Mouse (Mus musculus) common myeloid progenitor, adult 5-6 weeks (primary cell): Measurements from ENCODE around the gene Pigq. TPM values are rescaled to one million over a fixed set of nuclear protein-coding genes. Genes with fewer than 3 reads are reported as not detected.

ENCODE experiments used
- total RNA-seq: library from RNA; stranded (forward); fragments of 200-1000, 187-1606 nt; gene quantifications from 2 replicates; pipeline ENCODE4 v1.2.3, GENCODE M21; 2017

The Pigq gene
- total RNA-seq, 1 experiment from 2014 or later = 50.4 TPM

Other genes with a start within 250 kb of the Pigq start
- not detected in 2 replicates for gene Gng13, start 227.8 kb downstream of the Pigq start, total RNA-seq
- 17.0 and 28.5 TPM in 2 replicates for gene Chtf18, start 217.5 kb downstream of the Pigq start, total RNA-seq
- 3.0 and 3.9 TPM in 2 replicates for gene Rpusd1, start 217.3 kb downstream of the Pigq start, total RNA-seq
- gene Mslnl, start 208.9 kb downstream of the Pigq start, total RNA-seq = not detected in 2 replicates
- not detected in 2 replicates for gene Msln, start 190.6 kb downstream of the Pigq start, total RNA-seq
- 8.7 and 32.7 TPM in 2 replicates for gene Narfl, start 171.2 kb downstream of the Pigq start, total RNA-seq
- gene Haghl, start 159.3 kb downstream of the Pigq start, total RNA-seq = 13.6 and 28.4 TPM in 2 replicates
- not detected in 2 replicates for gene Ccdc78, start 158.4 kb downstream of the Pigq start, total RNA-seq
- 47.9 and 51.1 TPM in 2 replicates for gene Fam173a, start 152.0 kb downstream of the Pigq start, total RNA-seq
- gene AC134908.4, start 149.3 kb downstream of the Pigq start, total RNA-seq = 4.3 TPM in 1 of 2 replicates, not detected in the other
- gene Metrn, start 147.8 kb downstream of the Pigq start, total RNA-seq = 26.7 and 27.8 TPM in 2 replicates
- gene Fbxl16, start 135.9 kb downstream of the Pigq start, total RNA-seq = 0.18 TPM in 1 of 2 replicates, not detected in the other
- 10.2 and 21.0 TPM in 2 replicates for gene Wdr24, start 121.3 kb downstream of the Pigq start, total RNA-seq
- 15.4 and 21.7 TPM in 2 replicates for gene Jmjd8, start 116.1 kb downstream of the Pigq start, total RNA-seq
- gene Stub1, start 111.5 kb downstream of the Pigq start, total RNA-seq = 60.4 and 84.7 TPM in 2 replicates
- 0.46 TPM in 1 of 2 replicates, not detected in the other for gene Rhbdl1, start 107.6 kb downstream of the Pigq start, total RNA-seq
- gene Gm20683, start 103.2 kb downstream of the Pigq start, total RNA-seq = not detected in 2 replicates
- 23.7 and 29.7 TPM in 2 replicates for gene Rhot2, start 100.1 kb downstream of the Pigq start, total RNA-seq
- gene Wdr90, start 83.4 kb downstream of the Pigq start, total RNA-seq = 18.6 and 23.8 TPM in 2 replicates
- 22.3 and 24.0 TPM in 2 replicates for gene Mcrip2, start 76.2 kb downstream of the Pigq start, total RNA-seq
- gene Mettl26, start 69.9 kb downstream of the Pigq start, total RNA-seq = 13.9 and 15.9 TPM in 2 replicates
- gene Wfikkn1, start 64.1 kb downstream of the Pigq start, total RNA-seq = 0.78 and 1.0 TPM in 2 replicates
- gene Rab40c, start 25.2 kb downstream of the Pigq start, total RNA-seq = 1.0 and 7.0 TPM in 2 replicates
- gene Nhlrc4, start within 50 bp of the Pigq start, total RNA-seq = not detected in 2 replicates
- gene A930017K11Rik, start 7.6 kb upstream of the Pigq start, total RNA-seq = not detected in 2 replicates
- 4.1 and 4.6 TPM in 2 replicates for gene Capn15, start 40.9 kb upstream of the Pigq start, total RNA-seq
- gene Rab11fip3, start 124.6 kb upstream of the Pigq start, total RNA-seq = 0.97 and 2.2 TPM in 2 replicates
- gene Decr2, start 145.4 kb upstream of the Pigq start, total RNA-seq = 11.8 and 16.0 TPM in 2 replicates
- 70.1 and 78.8 TPM in 2 replicates for gene Nme4, start 150.7 kb upstream of the Pigq start, total RNA-seq
- gene Tmem8, start 168.4 kb upstream of the Pigq start, total RNA-seq = 2.4 and 9.3 TPM in 2 replicates
- 36.4 and 48.0 TPM in 2 replicates for gene Mrpl28, start 178.6 kb upstream of the Pigq start, total RNA-seq
- gene Axin1, start 193.8 kb upstream of the Pigq start, total RNA-seq = 145 and 188 TPM in 2 replicates